Mouse (Mus musculus): Measurements from ENCODE around the gene Synm.

The Synm gene

GRCm38 (mm10) chr7:67759629-67759995 is at the start of gene Synm:
Gene Synm (minus strand): TSS chr7:67759742.
- DNase-seq (ENCODE audit: low spot score in 2 of 2), result peak; percentile 40 to 61

- DNase-seq (ENCODE audit: low spot score in 2 of 2), result no peak
These were observed 44.3 kb upstream of the Synm start for GRCm38 (mm10) chr7:67803857-67804215.

- peak; percentile 50 to 68 for DNase-seq (ENCODE audit: low spot score in 2 of 2)
These were observed 43.7 kb upstream of the Synm start for GRCm38 (mm10) chr7:67803015-67803856.

- DNase-seq (ENCODE audit: low spot score in 2 of 2), result no peak
These were observed 41.5 kb upstream of the Synm start for GRCm38 (mm10) chr7:67801022-67801421.

DNA sequence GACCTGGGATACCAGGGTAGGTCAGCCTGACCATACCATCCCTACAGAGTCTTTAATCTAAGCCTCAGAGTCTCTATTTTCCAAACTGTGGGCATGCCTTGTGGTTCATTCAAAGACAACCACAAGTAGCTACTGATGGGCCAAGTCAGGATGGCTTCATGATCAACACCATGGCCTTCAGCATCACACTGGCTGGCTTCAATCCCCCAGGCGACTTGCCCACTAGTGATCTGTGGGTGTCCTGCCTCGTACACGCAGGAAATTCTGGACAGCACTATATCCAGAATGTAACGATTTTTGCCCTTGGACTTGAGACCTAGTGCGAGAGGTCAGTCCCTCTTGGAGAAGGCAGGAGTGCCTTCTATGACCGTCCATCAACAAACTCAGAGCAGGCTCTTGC is 41.0 kb upstream of the Synm start:
- DNase-seq (ENCODE audit: low spot score in 2 of 2), result no peak

GRCm38 (mm10) chr7:67798476-67798875 is 38.9 kb upstream of the Synm start:
- no peak for DNase-seq (ENCODE audit: low spot score in 2 of 2)

- DNase-seq (ENCODE audit: low spot score in 2 of 2), result no peak
These were observed 37.5 kb upstream of the Synm start for GRCm38 (mm10) chr7:67797065-67797464.

DNA sequence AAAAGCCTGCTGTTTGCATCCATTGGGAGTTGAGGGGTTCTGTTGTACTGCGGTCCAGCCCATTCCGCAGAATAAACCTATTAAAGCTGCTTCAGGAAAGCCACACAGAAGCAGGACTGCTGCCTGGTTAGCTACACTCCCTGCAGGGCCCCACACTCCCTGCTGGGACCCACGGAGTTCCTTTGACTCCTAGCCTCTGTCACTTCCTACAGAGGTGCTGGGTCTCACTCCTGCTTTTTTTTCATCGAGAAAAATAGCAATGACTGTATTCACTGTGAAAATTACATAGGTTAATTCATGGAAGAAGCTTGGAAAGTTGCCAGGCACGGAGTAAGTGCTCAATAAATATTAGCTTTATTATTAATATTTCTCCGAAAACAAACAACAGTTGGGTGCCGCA is 33.9 kb upstream of the Synm start:
- no peak for DNase-seq (ENCODE audit: low spot score in 2 of 2)

DNA sequence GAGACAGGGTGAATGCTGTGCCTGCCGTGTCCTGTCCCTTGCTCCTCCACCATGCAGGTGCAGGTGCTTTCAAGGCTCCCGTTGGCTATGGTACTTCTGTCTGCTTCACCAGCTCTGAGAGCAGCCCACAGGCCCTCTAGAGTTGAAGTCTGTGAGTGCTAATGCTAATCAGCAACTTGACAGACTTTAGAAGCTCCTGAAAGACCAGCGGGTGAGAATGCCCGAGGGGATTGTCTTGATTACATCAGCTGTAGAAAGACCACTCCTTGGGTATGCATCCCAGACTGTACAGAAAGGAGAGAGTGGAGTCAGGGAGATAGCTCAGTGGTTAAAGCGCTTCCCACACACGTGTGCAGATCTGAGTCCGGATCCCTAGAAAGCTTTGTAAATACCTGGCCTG is 31.7 kb upstream of the Synm start:
- no peak for DNase-seq (ENCODE audit: low spot score in 2 of 2)

- peak in 1 of 2 experiments; percentile 28 for DNase-seq (ENCODE audit: low spot score in 2 of 2)
These were observed 29.2 kb upstream of the Synm start for GRCm38 (mm10) chr7:67788713-67789112.

- DNase-seq (ENCODE audit: low spot score in 2 of 2), result no peak
These were observed 28.3 kb upstream of the Synm start for GRCm38 (mm10) chr7:67787861-67788260.

DNA sequence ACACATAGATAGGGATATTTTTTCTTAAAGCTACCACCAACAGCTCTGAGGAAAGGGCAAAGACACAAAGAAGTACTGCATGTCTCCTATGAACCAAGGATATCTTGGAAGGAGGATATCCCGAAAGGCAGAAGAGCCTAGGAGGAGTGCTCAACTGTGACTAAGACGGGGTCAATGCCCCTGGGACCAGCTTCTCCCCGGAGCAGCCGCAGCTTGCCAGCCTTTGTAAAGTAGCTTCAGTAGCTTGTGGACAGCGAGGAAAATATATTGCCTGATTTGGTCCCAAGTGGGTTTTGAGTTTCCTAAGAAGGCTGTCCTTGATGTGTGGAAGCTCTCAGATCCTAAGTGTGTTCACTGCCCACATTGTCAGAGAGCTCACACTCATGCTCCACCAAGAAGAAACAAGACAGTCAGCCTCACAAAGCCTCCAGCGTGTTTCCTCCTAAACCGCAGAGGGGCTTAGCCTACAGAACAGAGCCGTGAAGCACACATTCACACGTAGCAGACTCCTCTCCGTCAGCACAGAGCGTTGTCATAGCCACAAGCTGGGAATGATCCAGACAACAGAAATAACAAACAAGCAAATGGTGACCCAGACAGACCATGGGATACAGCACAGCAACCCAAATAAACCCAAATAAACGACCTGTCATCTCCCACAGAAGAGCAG is 17.2 kb upstream of the Synm start:
- no peak for DNase-seq (ENCODE audit: low spot score in 2 of 2)

DNA sequence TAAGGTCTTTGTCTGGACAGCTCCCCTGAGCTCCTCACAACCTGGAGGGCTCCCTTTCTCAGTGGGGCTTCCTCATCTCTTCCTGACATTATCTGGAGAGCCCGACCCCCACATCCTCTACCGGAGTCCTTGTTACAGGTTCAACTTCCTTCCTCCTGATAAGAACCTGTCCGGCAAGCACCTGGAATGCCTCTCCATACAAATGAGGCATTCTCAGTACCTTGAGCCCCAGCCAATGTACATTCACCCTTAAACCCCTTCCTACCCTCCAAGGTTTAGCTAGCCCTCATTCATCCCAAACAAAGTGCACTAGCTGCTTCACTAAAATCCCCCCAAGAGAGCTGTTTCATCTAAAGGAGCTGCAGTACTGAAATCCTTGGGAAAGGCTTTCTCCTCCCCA is 16.1 kb upstream of the Synm start:
- DNase-seq (ENCODE audit: low spot score in 2 of 2), result no peak

GRCm38 (mm10) chr7:67772231-67772630 is 12.7 kb upstream of the Synm start:
- no peak for DNase-seq (ENCODE audit: low spot score in 2 of 2)

DNA sequence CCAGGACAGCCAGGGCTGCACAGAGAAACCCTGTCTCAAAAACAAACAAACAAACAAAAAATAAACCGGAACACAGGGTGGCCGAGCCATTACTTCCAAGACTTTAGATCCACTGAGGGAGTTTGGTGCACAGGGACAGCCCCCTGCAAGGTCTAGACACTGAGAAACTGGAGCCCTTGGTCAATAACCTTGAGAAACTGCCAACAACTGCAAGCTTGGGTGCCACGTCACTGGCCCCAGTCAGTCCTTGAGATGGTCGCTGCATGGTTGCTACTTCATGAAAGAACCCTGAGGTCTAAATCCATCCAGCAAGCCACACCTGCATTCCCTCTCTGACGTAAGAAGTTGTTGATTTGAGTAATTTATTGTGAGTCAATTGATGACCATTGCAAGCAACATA is 9.9 kb upstream of the Synm start:
- DNase-seq (ENCODE audit: low spot score in 2 of 2), result no peak

GRCm38 (mm10) chr7:67768125-67768524 is 8.6 kb upstream of the Synm start:
- no peak for DNase-seq (ENCODE audit: low spot score in 2 of 2)

DNA sequence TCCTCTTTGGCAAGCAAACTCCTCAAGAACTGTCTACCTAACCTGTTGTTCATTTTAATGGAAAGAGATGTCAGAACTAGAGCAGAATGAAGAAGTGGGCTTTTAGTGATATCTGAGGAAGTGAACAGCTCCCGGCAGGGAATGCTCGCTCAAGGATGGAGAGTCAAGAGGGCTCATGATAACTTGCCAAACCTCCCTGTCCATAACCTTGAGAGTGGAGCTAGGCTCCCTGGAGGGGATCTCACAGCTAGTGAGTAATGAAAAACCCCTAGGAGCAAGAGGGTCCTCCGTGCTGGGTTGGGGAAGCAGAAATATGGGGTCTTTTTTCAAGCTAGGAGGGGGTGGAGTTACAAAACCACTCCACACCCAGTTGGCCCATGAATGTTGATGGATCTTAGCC is 4.1 kb upstream of the Synm start:
- DNase-seq (ENCODE audit: low spot score in 2 of 2), result no peak

DNA sequence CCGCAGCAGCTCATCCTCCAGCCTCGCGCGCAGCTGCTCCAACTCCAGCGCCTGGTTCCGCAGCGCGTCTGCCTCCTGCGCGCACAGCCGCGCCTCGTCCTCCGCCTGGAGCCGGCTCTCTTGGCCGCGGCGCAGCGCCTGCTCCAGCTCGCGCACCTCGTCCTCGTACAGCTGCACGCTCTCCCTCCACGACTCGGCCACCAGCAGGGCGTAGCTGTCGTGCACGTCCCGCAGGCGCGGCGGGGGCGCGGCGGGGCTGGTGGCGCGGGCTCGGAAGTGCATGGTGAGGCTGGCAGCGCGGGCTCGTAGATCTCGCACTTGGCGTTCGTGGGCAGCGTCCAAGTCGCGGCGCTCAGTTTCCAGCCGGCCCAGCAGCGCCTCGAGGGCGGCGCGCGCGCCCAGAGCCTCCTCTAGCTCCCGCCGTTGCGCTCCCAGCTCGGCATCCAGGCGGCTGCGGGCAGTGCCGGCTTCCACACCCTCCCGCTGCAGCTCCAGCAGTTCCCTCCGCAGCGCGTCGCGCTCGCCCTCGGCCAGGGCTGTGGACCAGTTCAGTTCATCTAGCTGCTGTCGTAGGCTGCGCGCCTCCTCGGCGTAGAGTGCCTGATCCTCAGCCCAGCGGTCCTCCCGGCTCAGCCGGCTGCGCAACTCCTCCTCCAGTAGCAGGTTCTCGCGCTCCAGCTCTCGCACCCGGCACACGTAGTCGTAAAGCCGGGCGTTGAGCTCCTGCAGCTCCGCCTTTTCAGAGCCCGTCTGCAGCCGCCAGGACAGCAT is 499 bp downstream of the Synm start:
- DNase-seq (ENCODE audit: low spot score in 2 of 2), result no peak

- no peak for DNase-seq (ENCODE audit: low spot score in 2 of 2)
These were observed 1.1 kb downstream of the Synm start for GRCm38 (mm10) chr7:67758506-67758857.

- DNase-seq (ENCODE audit: low spot score in 2 of 2), result no peak
These were observed 2.9 kb downstream of the Synm start for GRCm38 (mm10) chr7:67756636-67757035.

DNA sequence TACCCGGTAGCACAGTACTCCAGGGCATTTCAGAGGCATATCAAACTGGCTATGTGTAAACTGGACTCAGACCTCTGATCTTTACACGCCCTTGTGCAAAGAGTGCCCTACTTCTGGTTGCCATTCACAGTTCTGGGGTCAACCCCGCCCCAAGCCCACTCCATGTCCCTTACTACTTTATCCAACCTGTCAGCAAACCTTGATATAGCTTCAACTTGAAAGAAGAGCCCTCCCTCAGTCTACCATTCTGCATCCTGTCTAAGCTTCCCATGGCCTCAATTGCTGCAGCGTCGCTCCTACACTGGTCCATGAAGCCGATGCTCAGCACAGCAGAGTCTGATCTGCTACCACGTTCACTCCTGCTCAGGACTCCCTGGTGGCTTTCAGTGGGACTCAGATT is 4.2 kb downstream of the Synm start:
- no peak for DNase-seq (ENCODE audit: low spot score in 2 of 2)

DNA sequence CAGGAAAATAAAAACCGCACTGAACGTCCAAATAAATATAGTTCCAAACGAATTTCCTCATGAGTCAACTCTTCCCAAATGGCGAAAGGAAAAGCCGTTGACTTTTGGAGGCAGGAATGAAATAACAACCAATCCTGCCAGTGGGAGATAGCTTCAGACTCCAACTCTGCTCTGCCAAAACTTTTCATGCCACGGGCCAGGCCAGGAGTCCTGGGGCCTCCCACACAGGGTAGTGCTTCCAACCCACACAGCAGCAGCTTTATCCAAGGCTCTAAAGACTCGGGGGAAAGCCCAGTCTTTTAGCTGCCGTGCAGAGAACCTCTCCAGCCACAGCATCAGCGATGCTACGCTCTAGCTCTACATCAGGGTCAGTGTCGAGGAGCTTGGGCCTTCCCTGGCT is 4.9 kb downstream of the Synm start:
- DNase-seq (ENCODE audit: low spot score in 2 of 2), result no peak

Data from spleen, postnatal 14 days (tissue).